Mouse (Mus musculus): ENCODE measurements at regions not wholly inside any gene's neighbourhood (a gene's known extent, or its start where the extent isn't known, plus 50 kb on each side); places are given as distances from the start of the nearest gene placed in this dataset.

DNA sequence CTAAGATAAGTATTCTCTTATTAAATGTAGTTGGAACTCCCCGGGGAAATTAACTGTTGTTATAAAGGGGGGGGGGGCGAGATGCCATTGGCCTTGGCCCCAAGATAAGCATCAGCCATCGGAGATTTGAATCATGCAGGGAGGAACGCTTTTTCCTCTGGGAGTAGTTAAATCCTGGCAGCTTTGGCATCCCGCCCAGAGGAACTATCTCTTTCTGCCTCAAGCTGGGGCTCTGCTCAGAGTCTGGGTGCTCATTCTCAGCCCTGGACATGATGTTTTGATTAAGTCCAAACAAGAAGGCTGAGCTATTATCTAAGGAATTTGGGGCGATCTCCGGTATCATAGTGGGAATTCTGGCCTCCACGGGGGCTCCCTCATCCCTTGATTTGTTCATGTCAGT lies 89.4 kb upstream of the Cox10 start:
- TF ChIP-seq CTCF (IDR thresholded peaks at IDR 0.05) (no peak), EP300 (IDR thresholded peaks at IDR 0.05) (no peak)
